Mouse (Mus musculus) hindbrain, embryonic 16.5 days (tissue): ENCODE results near the gene BC024063. TPM values are rescaled to one million over a fixed set of nuclear protein-coding genes. Genes with fewer than 3 reads are reported as not detected.

Experiments used
- ATAC-seq: fragments of 200-750 bp; cut with Nextera tagmentation; 2 replicates; pipeline ENCODE4 v1.8.0; 2017; ENCODE audit warnings: moderate TSS enrichment, moderate library complexity
- H3K27ac ChIP-seq: fragments of 300-500 bp; sonication (generic); 2 replicates; pipeline ENCODE4 v1.5.1; 2014; ENCODE audit warnings: low read depth, mild to moderate bottlenecking, control low read depth, low read length, moderate library complexity
- H3K27me3 ChIP-seq: fragments of 300-500 bp; sonication (generic); replicated peaks from 2 replicates; pipeline ENCODE4 v1.6.1; 2014; ENCODE audit warnings: low read length; ENCODE audit not compliant: control insufficient read depth, insufficient read depth
- H3K36me3 ChIP-seq: fragments of 300-500 bp; sonication (generic); 2 replicates; pipeline ENCODE4 v1.6.1; 2014; ENCODE audit warnings: mild to moderate bottlenecking, low read length, moderate library complexity, mixed read lengths; ENCODE audit not compliant: control insufficient read depth, insufficient read depth
- H3K4me1 ChIP-seq: fragments of 300-500 bp; sonication (generic); 2 replicates; pipeline ENCODE4 v1.6.1; 2014; ENCODE audit warnings: low read depth, low read length; ENCODE audit not compliant: control insufficient read depth, insufficient read depth
- H3K4me2 ChIP-seq: fragments of 300-500 bp; sonication (generic); 2 replicates; pipeline ENCODE4 v1.6.1; 2014; ENCODE audit warnings: mild to moderate bottlenecking, low read length, control low read depth, moderate library complexity
- H3K4me3 ChIP-seq: fragments of 300-500 bp; sonication (generic); 2 replicates; pipeline ENCODE4 v1.5.1; 2014; ENCODE audit warnings: mild to moderate bottlenecking, low read length, control low read depth, moderate library complexity
- H3K9ac ChIP-seq: fragments of 300-500 bp; sonication (generic); 2 replicates; pipeline ENCODE4 v1.6.1; 2014; ENCODE audit warnings: low read depth, mild to moderate bottlenecking, control low read depth, low read length, moderate library complexity
- H3K9me3 ChIP-seq: fragments of 300-500 bp; sonication (generic); 2 replicates; pipeline ENCODE4 v1.6.1; 2014; ENCODE audit warnings: mild to moderate bottlenecking, low read length, moderate library complexity; ENCODE audit not compliant: control insufficient read depth
- WGBS: fragments of 180-500 bp; shearing (Covaris S2); extraction: QIAGEN DNeasy Blood & Tissue Kit; methylation state at CpG from one replicate; pipeline ENCODE4 v1.1.7; 2014; 5-methylcytosine and 5-hydroxymethylcytosine counted together
- polyA plus RNA-seq: library from polyadenylated mRNA; unstranded; fragments of >200 nt; fragmentation: Nextera tagmentation; extraction: Ambion mirVana; gene quantifications from 2 replicates; pipeline ENCODE4 v1.2.1, GENCODE M21; 2015

Gene BC024063
- polyA plus RNA-seq, 1 experiment from 2014 or later, result 5.4 TPM

GRCm38 (mm10) chr10:82145282-82145681 is 62.1 kb downstream of the BC024063 start:
- Histone ChIP-seq H3K4me1 (no peaks in the 10 kb centered on the region), H3K4me2 (no peak overlapping the region), H3K36me3 (peaks cover 52% of the 10 kb centered on the region), H3K27ac (no peak overlapping the region), H3K9me3 (peaks cover 44% of the 10 kb centered on the region), H3K27me3 (no peaks in the 10 kb centered on the region), H3K9ac (no peak overlapping the region), H3K4me3 (no peak overlapping the region)
- no peak for ATAC-seq
- WGBS, result 91% methylated on average over 1 of the region's 1 CpGs

- H3K36me3 ChIP-seq, result peaks cover 68% of the 10 kb centered on the region
- no peaks in the 10 kb centered on the region for H3K27me3 ChIP-seq
- H3K4me1 ChIP-seq, result no peaks in the 10 kb centered on the region
- no peak overlapping the region for H3K27ac ChIP-seq
- no peak for ATAC-seq
- 81% methylated on average over 4 of the region's 4 CpGs for WGBS
- peaks cover 59% of the 10 kb centered on the region for H3K9me3 ChIP-seq
- no peak overlapping the region for H3K4me2 ChIP-seq
- no peak overlapping the region for H3K9ac ChIP-seq
- H3K4me3 ChIP-seq, result no peak overlapping the region
Measured at GRCm38 (mm10) chr10:82147571-82147970, 64.4 kb downstream of the BC024063 start.

Other genes with a start within 250 kb of the BC024063 start
- 10.8 TPM in 2 replicates for gene Gm32687, start 219.4 kb upstream of the BC024063 start, polyA plus RNA-seq
- 4.9 and 8.3 TPM in 2 replicates for gene Zfp781, start 152.9 kb upstream of the BC024063 start, polyA plus RNA-seq
- 12.2 and 15.0 TPM in 2 replicates for gene Zfp873, start 35.2 kb upstream of the BC024063 start, polyA plus RNA-seq
- 9.6 and 9.7 TPM in 2 replicates for gene AU041133, start 44.7 kb downstream of the BC024063 start, polyA plus RNA-seq
- 27.4 and 31.9 TPM in 2 replicates for gene Zfp938, start 157.9 kb downstream of the BC024063 start, polyA plus RNA-seq
- gene 4932415D10Rik, start 233.2 kb downstream of the BC024063 start, polyA plus RNA-seq, result not detected in 2 replicates